Mouse (Mus musculus): ENCODE results near the gene Olfr61.
"Not testable (repeated sequence)": the region's sequence is repeated elsewhere in the genome, so short reads cannot be mapped to it uniquely, and the experiment has no call there.

DNA sequence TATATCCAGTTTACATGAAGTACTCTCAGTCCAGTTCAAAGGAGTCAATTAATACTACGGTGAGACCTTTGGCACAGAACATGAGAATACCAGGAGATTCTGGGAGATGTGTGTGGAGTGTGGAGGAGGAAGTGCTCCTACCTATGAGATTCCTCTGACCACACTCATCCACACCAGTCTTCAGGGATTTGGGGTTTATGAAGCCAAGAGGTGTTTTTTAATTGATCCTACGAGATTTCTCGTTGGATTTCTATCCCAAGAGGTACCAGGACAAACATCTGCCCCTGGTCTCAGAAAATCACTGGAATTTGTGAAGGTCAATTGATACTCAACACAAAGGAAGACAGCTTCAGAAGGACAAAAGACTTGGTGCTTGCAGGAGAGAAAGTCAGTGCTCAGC, at the start of gene Olfr61:
- TF ChIP-seq GATA1, TAL1 (IDR thresholded peaks at IDR 0.05; ENCODE audit: low read length): not testable (repeated sequence)
